Mouse (Mus musculus): ENCODE measurements at regions not wholly inside any gene's neighbourhood (a gene's known extent, or its start where the extent isn't known, plus 50 kb on each side); places are given as distances from the start of the nearest gene placed in this dataset.

DNA sequence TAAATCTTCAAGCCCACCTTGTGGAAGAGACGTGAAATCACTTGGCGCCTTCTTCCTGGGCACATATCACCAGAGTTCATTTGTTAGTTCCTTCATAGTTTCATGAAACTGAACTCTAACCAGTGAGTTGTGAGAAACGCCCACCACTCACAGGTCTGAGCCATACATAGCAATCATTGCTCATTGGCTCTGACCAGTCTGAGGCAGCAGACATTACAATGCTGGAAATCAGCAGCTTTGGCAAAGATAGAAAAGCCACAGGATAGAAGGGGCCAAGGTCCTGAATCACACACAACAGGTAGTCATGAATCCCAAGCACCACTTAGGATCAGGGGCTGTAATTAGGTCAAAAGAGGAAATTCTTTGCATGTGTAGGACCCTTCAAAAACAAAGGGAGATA, 85.9 kb downstream of the Kctd12 start:
- TF ChIP-seq CTCF (IDR thresholded peaks at IDR 0.05; ENCODE audit: control insufficient read depth, insufficient read depth, insufficient replicate concordance, low read depth, low read length) (no peak), POLR2A (IDR thresholded peaks at IDR 0.05; ENCODE audit: control insufficient read depth, low read depth, low read length) (no peak)
